Mouse (Mus musculus) heart, embryonic 15.5 days (tissue): Measurements from ENCODE around the gene Ptx4. TPM values are rescaled to one million over a fixed set of nuclear protein-coding genes. Genes with fewer than 3 reads are reported as not detected.

Experiments
- ATAC-seq: fragments of 200-750 bp; cut with Nextera tagmentation; replicated peaks from 2 replicates; pipeline ENCODE4 v1.8.0; 2017; ENCODE audit warnings: low read depth, moderate TSS enrichment; ENCODE audit not compliant: insufficient number of reproducible peaks, insufficient read depth, low FRiP score
- H3K27ac ChIP-seq: fragments of 300-500 bp; sonication (generic); 2 replicates; pipeline ENCODE4 v1.5.1; 2015; ENCODE audit warnings: mild to moderate bottlenecking, inconsistent platforms
- H3K27me3 ChIP-seq: fragments of 300-500 bp; sonication (generic); 2 replicates; pipeline ENCODE4 v1.6.1; 2015; ENCODE audit warnings: inconsistent platforms
- H3K36me3 ChIP-seq: fragments of 300-500 bp; sonication (generic); 2 replicates; pipeline ENCODE4 v1.6.1; 2015; ENCODE audit warnings: mild to moderate bottlenecking, inconsistent platforms
- H3K4me1 ChIP-seq: fragments of 300-500 bp; sonication (generic); replicated peaks from 2 replicates; pipeline ENCODE4 v1.6.1; 2015; ENCODE audit warnings: inconsistent platforms
- H3K4me2 ChIP-seq: fragments of 300-500 bp; sonication (generic); 2 replicates; pipeline ENCODE4 v1.6.1; 2015; ENCODE audit warnings: inconsistent platforms, mild to moderate bottlenecking, moderate library complexity
- H3K4me3 ChIP-seq: fragments of 300-500 bp; sonication (generic); 2 replicates; pipeline ENCODE4 v1.5.1; 2015; ENCODE audit warnings: mild to moderate bottlenecking, inconsistent platforms
- H3K9ac ChIP-seq: fragments of 300-500 bp; sonication (generic); 2 replicates; pipeline ENCODE4 v1.6.1; 2015; ENCODE audit warnings: mild to moderate bottlenecking, inconsistent platforms
- H3K9me3 ChIP-seq: fragments of 300-500 bp; sonication (generic); replicated peaks from 2 replicates; pipeline ENCODE4 v1.6.1; 2016; ENCODE audit warnings: inconsistent platforms
- WGBS: fragments of 180-500 bp; shearing (Covaris S2); methylation state at CpG from one replicate; pipeline ENCODE4 v1.1.7; 2015; ENCODE audit warnings: mixed read lengths; 5-methylcytosine and 5-hydroxymethylcytosine counted together
- polyA plus RNA-seq: library from polyadenylated mRNA; unstranded; fragments of >200 nt; fragmentation: Nextera tagmentation; extraction: Ambion mirVana; gene quantifications from 2 replicates; pipeline ENCODE4 v1.2.1, GENCODE M21; 2015

Ptx4 gene
- polyA plus RNA-seq, 1 experiment from 2014 or later = 0.30 TPM

DNA sequence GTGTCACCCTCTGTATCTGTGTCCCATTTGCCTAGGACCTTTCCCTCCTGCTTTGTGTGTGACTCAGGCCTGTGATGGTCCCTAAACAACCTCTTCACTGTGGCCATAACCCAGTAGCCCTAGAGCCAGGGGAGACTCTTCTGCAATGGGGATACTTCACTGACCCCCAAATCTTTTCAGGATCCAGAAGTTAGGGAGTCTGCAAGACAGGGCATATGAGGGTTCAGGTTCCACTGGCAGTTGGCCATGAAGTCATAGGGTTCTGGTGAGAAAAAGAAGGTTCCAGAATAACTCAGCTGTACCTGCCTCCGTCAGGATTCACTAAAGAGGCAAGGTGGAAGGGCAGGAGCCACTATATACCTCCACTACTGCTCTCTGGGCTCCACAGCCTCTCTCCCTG, 41.6 kb downstream of the Ptx4 start, which contains the start of gene Ccdc154:
Gene Ccdc154 (plus strand): TSS at position 301 of the 400 bp plus-strand sequence.
- 90% methylated on average over 1 of the region's 1 CpGs for WGBS
- no peaks in the 10 kb centered on the region for H3K27me3 ChIP-seq
- H3K4me1 ChIP-seq = no peaks in the 10 kb centered on the region
- peaks cover 17% of the 10 kb centered on the region for H3K36me3 ChIP-seq
- no peak within 1 kb of the TSS for H3K4me2 ChIP-seq
- H3K9ac ChIP-seq = no peak within 1 kb of the TSS
- ATAC-seq = no peak
- H3K4me3 ChIP-seq = no peak within 1 kb of the TSS
- no peak within 1 kb of the TSS for H3K27ac ChIP-seq
- H3K9me3 ChIP-seq = no peaks in the 10 kb centered on the region

- WGBS = 69% methylated on average over 7 of the region's 7 CpGs
These were observed 42.8 kb downstream of the Ptx4 start for GRCm38 (mm10) chr17:25163387-25163786.

GRCm38 (mm10) chr17:25164770-25165169, 44.2 kb downstream of the Ptx4 start:
- no peaks in the 10 kb centered on the region for H3K9me3 ChIP-seq
- no peak overlapping the region for H3K4me2 ChIP-seq
- H3K36me3 ChIP-seq = peaks cover 8% of the 10 kb centered on the region; the same call in 1 of the 2 replicates
- ATAC-seq = no peak
- H3K4me1 ChIP-seq = no peaks in the 10 kb centered on the region
- H3K9ac ChIP-seq = no peak overlapping the region
- 88% methylated on average over 3 of the region's 3 CpGs for WGBS
- H3K27ac ChIP-seq = no peak overlapping the region
- no peak overlapping the region for H3K4me3 ChIP-seq
- no peaks in the 10 kb centered on the region for H3K27me3 ChIP-seq

More at GRCm38 (mm10) chr17:25163387-25163786, 42.8 kb downstream of the Ptx4 start:
- H3K27me3 ChIP-seq = no peaks in the 10 kb centered on the region
- H3K4me2 ChIP-seq = no peak overlapping the region
- ATAC-seq = no peak
- no peak overlapping the region for H3K27ac ChIP-seq
- no peaks in the 10 kb centered on the region for H3K4me1 ChIP-seq
- H3K9ac ChIP-seq = no peak overlapping the region
- no peaks in the 10 kb centered on the region for H3K9me3 ChIP-seq
- peaks cover 15% of the 10 kb centered on the region for H3K36me3 ChIP-seq
- H3K4me3 ChIP-seq = no peak overlapping the region

GRCm38 (mm10) chr17:25165970-25166671, 45.6 kb downstream of the Ptx4 start:
- WGBS = 48% methylated on average over 6 of the region's 6 CpGs
- H3K27me3 ChIP-seq = no peaks in the 10 kb centered on the region
- no peak for ATAC-seq
- no peak overlapping the region for H3K9ac ChIP-seq
- no peaks in the 10 kb centered on the region for H3K36me3 ChIP-seq
- H3K4me3 ChIP-seq = no peak overlapping the region
- no peak overlapping the region for H3K27ac ChIP-seq
- no peaks in the 10 kb centered on the region for H3K9me3 ChIP-seq
- no peak overlapping the region for H3K4me2 ChIP-seq
- no peaks in the 10 kb centered on the region for H3K4me1 ChIP-seq

DNA sequence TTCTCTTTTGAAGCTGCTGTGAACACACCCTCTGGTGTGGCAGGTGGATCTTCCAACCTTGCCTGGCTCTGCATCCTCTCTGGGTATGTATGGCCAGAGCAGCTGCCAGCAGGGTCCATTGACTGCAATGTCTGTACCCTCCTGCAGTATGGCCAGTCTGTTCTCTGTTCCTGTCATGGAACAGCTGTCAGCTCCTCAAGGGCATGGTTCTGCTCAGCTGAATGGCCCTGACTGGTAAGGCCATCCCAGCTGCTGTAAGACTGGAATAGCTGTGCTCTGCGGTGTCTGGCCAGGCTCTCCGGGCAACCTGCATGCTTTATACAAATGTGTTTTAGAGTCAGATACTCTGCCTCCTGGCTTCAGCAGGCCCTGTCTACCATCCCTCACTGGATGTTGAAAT, 49.1 kb downstream of the Ptx4 start:
- Histone ChIP-seq H3K9ac (no peak overlapping the region), H3K4me2 (no peak overlapping the region), H3K27me3 (no peaks in the 10 kb centered on the region), H3K27ac (no peak overlapping the region), H3K36me3 (no peaks in the 10 kb centered on the region), H3K4me1 (no peaks in the 10 kb centered on the region), H3K9me3 (no peaks in the 10 kb centered on the region), H3K4me3 (no peak overlapping the region)
- no peak for ATAC-seq
- WGBS = 72% methylated on average over 2 of the region's 2 CpGs

DNA sequence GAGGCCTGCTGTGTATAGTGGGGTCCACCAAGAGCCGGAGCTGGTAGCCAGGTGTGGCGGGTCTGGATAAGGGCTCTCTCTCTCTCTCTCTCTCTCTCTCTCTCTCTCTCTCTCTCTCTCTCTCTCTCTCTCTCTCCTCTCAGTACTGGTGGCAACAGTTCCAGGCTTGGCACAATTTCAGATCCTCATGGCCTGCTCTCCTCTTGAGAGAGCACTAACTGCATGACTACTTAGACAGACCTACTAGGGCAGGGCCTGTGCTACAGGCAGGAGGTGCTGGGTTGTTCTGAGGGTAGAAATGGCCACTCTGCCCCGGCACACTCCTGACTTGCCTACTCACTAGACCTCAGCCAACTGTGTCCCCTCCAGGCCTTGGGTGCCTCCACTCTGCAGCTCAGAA, 52.0 kb downstream of the Ptx4 start:
- Histone ChIP-seq H3K36me3 (no peaks in the 10 kb centered on the region), H3K4me3 (no peak overlapping the region), H3K4me2 (no peak overlapping the region), H3K9ac (no peak overlapping the region), H3K27ac (no peak overlapping the region), H3K4me1 (no peaks in the 10 kb centered on the region), H3K27me3 (peaks cover 9% of the 10 kb centered on the region; the same call in 1 of the 2 replicates), H3K9me3 (no peaks in the 10 kb centered on the region)
- 73% methylated on average over 3 of the region's 3 CpGs for WGBS
- ATAC-seq = no peak

Other genes starting within 250 kb of the Ptx4 start
- gene Nubp2, start 234.4 kb upstream of the Ptx4 start, polyA plus RNA-seq = 28.6 and 42.8 TPM in 2 replicates
- gene Spsb3, start 234.1 kb upstream of the Ptx4 start, polyA plus RNA-seq = 22.7 and 30.6 TPM in 2 replicates
- gene Eme2, start 225.7 kb upstream of the Ptx4 start, polyA plus RNA-seq = 16.6 and 21.3 TPM in 2 replicates
- 74.7 and 78.0 TPM in 2 replicates for gene Mrps34, start 225.6 kb upstream of the Ptx4 start, polyA plus RNA-seq
- gene Nme3, start 224.3 kb upstream of the Ptx4 start, polyA plus RNA-seq = 32.2 and 36.5 TPM in 2 replicates
- 23.2 and 28.2 TPM in 2 replicates for gene Mapk8ip3, start 183.8 kb upstream of the Ptx4 start, polyA plus RNA-seq
- 73.4 and 100 TPM in 2 replicates for gene Jpt2, start 160.1 kb upstream of the Ptx4 start, polyA plus RNA-seq
- gene Cramp1l, start 105.0 kb upstream of the Ptx4 start, polyA plus RNA-seq = 4.1 and 6.3 TPM in 2 replicates
- gene Ift140, start 104.7 kb upstream of the Ptx4 start, polyA plus RNA-seq = 8.9 and 13.3 TPM in 2 replicates
- 23.1 and 24.8 TPM in 2 replicates for gene Tmem204, start 37.2 kb upstream of the Ptx4 start, polyA plus RNA-seq
- 22.9 and 33.6 TPM in 2 replicates for gene Telo2, start 4.8 kb upstream of the Ptx4 start, polyA plus RNA-seq
- 14.8 and 18.3 TPM in 2 replicates for gene Clcn7, start 12.6 kb downstream of the Ptx4 start, polyA plus RNA-seq
- 0.05 TPM in 1 of 2 replicates, not detected in the other for gene Ccdc154, start 41.7 kb downstream of the Ptx4 start, polyA plus RNA-seq
- gene Gm38655, start 54.7 kb downstream of the Ptx4 start, polyA plus RNA-seq = 0.33 and 0.77 TPM in 2 replicates
- gene BC003965, start 63.8 kb downstream of the Ptx4 start, polyA plus RNA-seq = 23.7 and 24.4 TPM in 2 replicates
- gene Unkl, start 67.6 kb downstream of the Ptx4 start, polyA plus RNA-seq = 4.6 and 5.3 TPM in 2 replicates
- gene Gnptg, start 119.4 kb downstream of the Ptx4 start, polyA plus RNA-seq = 20.4 and 27.1 TPM in 2 replicates
- gene Tsr3, start 119.4 kb downstream of the Ptx4 start, polyA plus RNA-seq = 24.7 and 31.2 TPM in 2 replicates
- gene Baiap3, start 135.6 kb downstream of the Ptx4 start, polyA plus RNA-seq = 0.34 and 1.7 TPM in 2 replicates
- 322 and 354 TPM in 2 replicates for gene Ube2i, start 153.9 kb downstream of the Ptx4 start, polyA plus RNA-seq
- gene Prss34, start 177.6 kb downstream of the Ptx4 start, polyA plus RNA-seq = 0.73 and 0.98 TPM in 2 replicates
- gene Prss28, start 187.9 kb downstream of the Ptx4 start, polyA plus RNA-seq = not detected in 2 replicates
- gene Prss29, start 197.9 kb downstream of the Ptx4 start, polyA plus RNA-seq = not detected in 2 replicates
- 0.20 and 0.29 TPM in 2 replicates for gene Tpsab1, start 224.8 kb downstream of the Ptx4 start, polyA plus RNA-seq
- gene Tpsb2, start 245.5 kb downstream of the Ptx4 start, polyA plus RNA-seq = 8.5 and 9.4 TPM in 2 replicates
- gene Tpsg1, start 248.5 kb downstream of the Ptx4 start, polyA plus RNA-seq = 0.20 and 0.89 TPM in 2 replicates